Mouse (Mus musculus) CH12.LX (cell line): ENCODE measurements around the gene Gm11009. TPM values are rescaled to one million over a fixed set of nuclear protein-coding genes. Genes with fewer than 3 reads are reported as not detected.
"Not testable (repeated sequence)": the region's sequence is repeated elsewhere in the genome, so short reads cannot be mapped to it uniquely, and the experiment has no call there.

ENCODE experiments used
- DNase-seq: peaks from one replicate; pipeline ENCODE4 v3.0.0-alpha.2; 2013; ENCODE audit errors: extremely low read depth
- H3K27ac ChIP-seq: 2 replicates; pipeline ENCODE4 v1.5.1; 2012; ENCODE audit warnings: low read depth, mild to moderate bottlenecking, control low read depth, moderate library complexity; ENCODE audit not compliant: insufficient read depth
- H3K27me3 ChIP-seq: replicated peaks from 2 replicates; pipeline ENCODE3; 2012; ENCODE audit warnings: inconsistent platforms
- H3K36me3 ChIP-seq, 2 experiments: replicated peaks in 1 of 2; 2 replicates each; pipeline versions ENCODE3 to v1.6.1; 2012; ENCODE audit warnings: inconsistent platforms in 1 of 2, low read length in 1 of 2, mild to moderate bottlenecking in 1 of 2, mixed read lengths in 1 of 2, moderate library complexity in 1 of 2; ENCODE audit not compliant: control insufficient read depth in 1 of 2, insufficient read depth in 1 of 2
- H3K4me1 ChIP-seq, 2 experiments: 2 replicates each; pipeline ENCODE4 v1.6.1; 2012; ENCODE audit warnings: inconsistent platforms in 1 of 2, moderate library complexity in 1 of 2; ENCODE audit not compliant: insufficient read depth in 2 of 2, control insufficient read depth in 1 of 2
- H3K4me2 ChIP-seq: 2 replicates; pipeline ENCODE4 v1.6.1; 2012; ENCODE audit warnings: low read depth, mild to moderate bottlenecking, control low read depth; ENCODE audit not compliant: poor library complexity, insufficient read depth, severe bottlenecking
- H3K4me3 ChIP-seq, 3 experiments: fragments of 150-350 bp in 1 of 3; sonication (generic) in 1 of 3; replicated peaks in 1 of 3; 2 replicates each; pipeline versions ENCODE3 to v1.5.1; 2011 to 2012; ENCODE audit warnings: low read depth in 2 of 3, low read length in 2 of 3, mild to moderate bottlenecking in 2 of 3, moderate library complexity in 2 of 3, control low read depth in 1 of 3, improper control_type of control experiment in 1 of 3, inconsistent platforms in 1 of 3, mixed read lengths in 1 of 3; ENCODE audit not compliant: poor library complexity in 1 of 3
- H3K79me2 ChIP-seq: replicated peaks from 2 replicates; pipeline ENCODE4 v1.6.1; 2012; ENCODE audit warnings: mild to moderate bottlenecking, moderate library complexity; ENCODE audit not compliant: control insufficient read depth, poor library complexity, insufficient read depth, severe bottlenecking; ENCODE audit errors: extremely low read depth
- H3K9ac ChIP-seq: 2 replicates; pipeline ENCODE4 v1.6.1; 2012; ENCODE audit warnings: low read depth, mild to moderate bottlenecking, control low read depth, moderate library complexity; ENCODE audit not compliant: insufficient read depth
- H3K9me3 ChIP-seq: replicated peaks from 2 replicates; pipeline ENCODE3; 2012; ENCODE audit warnings: low read length, inconsistent platforms, mixed read lengths
- dilution Hi-C: fragments of 300-500 bp; cut with MboI; formaldehyde crosslinking; loops from 2 replicates; pipeline ENCODE4 v1.14.3; 2020; ENCODE audit warnings: low sequenced_read_pairs; ENCODE audit not compliant: extremely low pct_unique_long_range_greater_than_20kb, extremely low pct_ligation_motif_present
- in situ Hi-C: fragments of 300-500 bp; cut with MboI; formaldehyde crosslinking; loops from 3 replicates; pipeline ENCODE4 v1.14.3; 2019; ENCODE audit warnings: low sequenced_read_pairs, low pct_ligation_motif_present, low pct_unique_long_range_greater_than_20kb, mixed read lengths
- polyA plus RNA-seq: library from polyadenylated mRNA; unstranded; fragments of >175 nt; gene quantifications from 2 replicates; pipeline ENCODE4 v1.2.1, GENCODE M21; 2012; ENCODE audit warnings: low read depth; ENCODE audit not compliant: insufficient read length
- total RNA-seq, 2 experiments: library from RNA; depleted of rRNA; stranded (reverse); fragments of 300-350 nt in 1 of 2; fragments of >200 nt in 1 of 2; gene quantifications; 2 replicates each; pipeline ENCODE4 v1.2.3; 2012 to 2014

The Gm11009 gene
- total RNA-seq (2012; rRNA removed) (not detected in 2 replicates), total RNA-seq (2014; rRNA removed) (not detected in 2 replicates), polyA plus RNA-seq (not detected in 2 replicates)

DNA sequence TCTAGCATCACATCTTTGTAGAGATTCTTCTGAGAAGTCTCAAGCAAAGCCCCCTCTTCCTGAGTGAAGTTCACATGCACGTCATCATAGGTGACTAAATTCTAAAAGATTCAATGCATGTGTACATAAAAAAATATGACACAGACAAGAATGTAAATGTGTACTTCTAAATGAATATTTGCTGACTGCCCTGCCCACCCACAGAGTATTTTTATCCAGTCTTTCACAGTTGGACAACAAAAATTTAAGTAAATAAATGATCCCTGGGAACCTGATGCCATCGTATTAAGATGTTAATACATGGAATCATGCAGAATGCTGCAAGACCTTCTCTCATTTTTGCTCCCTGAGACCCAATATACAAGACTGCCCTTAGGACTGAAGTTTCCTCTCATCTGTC lies at the start of gene Gm11009:
Gm11009 (minus strand) TSS at position 101 of the 400 bp plus-strand sequence.
- H3K36me3 ChIP-seq, H3K9ac ChIP-seq, in situ Hi-C loops, H3K9me3 ChIP-seq, H3K79me2 ChIP-seq, dilution Hi-C loops, H3K4me3 ChIP-seq, H3K27ac ChIP-seq, H3K27me3 ChIP-seq, H3K4me2 ChIP-seq, DNase-seq, H3K4me1 ChIP-seq: not testable (repeated sequence)

Other genes starting within 250 kb of the Gm11009 start
- not detected in 2 replicates for gene Gm2004, start 169.7 kb downstream of the Gm11009 start, total RNA-seq (2012; rRNA removed)
- gene Gm2004, start 169.7 kb downstream of the Gm11009 start, total RNA-seq (2014; rRNA removed): 23.7 TPM in 1 of 2 replicates, not detected in the other
- 2.6 and 5.0 TPM in 2 replicates for gene Gm2004, start 169.7 kb downstream of the Gm11009 start, polyA plus RNA-seq
- gene 2210418O10Rik, start 92.9 kb downstream of the Gm11009 start, total RNA-seq (2012; rRNA removed): 2.7 and 12.3 TPM in 2 replicates
- 7.0 and 36.7 TPM in 2 replicates for gene 2210418O10Rik, start 92.9 kb downstream of the Gm11009 start, total RNA-seq (2014; rRNA removed)
- gene 2210418O10Rik, start 92.9 kb downstream of the Gm11009 start, polyA plus RNA-seq: 0.16 and 8.2 TPM in 2 replicates
- 1.9 and 2.7 TPM in 2 replicates for gene Gm14435, start 104.1 kb upstream of the Gm11009 start, total RNA-seq (2012; rRNA removed)
- 10.2 and 16.1 TPM in 2 replicates for gene Gm14435, start 104.1 kb upstream of the Gm11009 start, total RNA-seq (2014; rRNA removed)
- 6.7 and 9.9 TPM in 2 replicates for gene Gm14435, start 104.1 kb upstream of the Gm11009 start, polyA plus RNA-seq
- 5.2 and 6.6 TPM in 2 replicates for gene Gm14434, start 167.3 kb upstream of the Gm11009 start, total RNA-seq (2012; rRNA removed)
- gene Gm14434, start 167.3 kb upstream of the Gm11009 start, total RNA-seq (2014; rRNA removed): 58.6 and 59.6 TPM in 2 replicates
- gene Gm14434, start 167.3 kb upstream of the Gm11009 start, polyA plus RNA-seq: 0.94 and 6.0 TPM in 2 replicates
- not detected in 2 replicates for gene Zfp967, start 201.6 kb upstream of the Gm11009 start, total RNA-seq (2012; rRNA removed)
- not detected in 2 replicates for gene Zfp967, start 201.6 kb upstream of the Gm11009 start, total RNA-seq (2014; rRNA removed)
- gene Zfp967, start 201.6 kb upstream of the Gm11009 start, polyA plus RNA-seq: not detected in 2 replicates